Mouse (Mus musculus) adipocyte (in vitro differentiated cells): ENCODE results near the gene Vmn2r72.

ENCODE experiments used
- DNase-seq: peaks from one replicate; pipeline ENCODE4 v3.0.0-alpha.2; 2016; ENCODE audit warnings: low spot score

The Vmn2r72 gene

GRCm38 (mm10) chr7:85754997-85755396, at the start of gene Vmn2r72:
Gene Vmn2r72 (minus strand): TSS chr7:85755097.
- no peak for DNase-seq
